Mouse (Mus musculus) small intestine, adult 2 months (tissue): ENCODE measurements around the gene Cdh15.

Source experiments
- CTCF ChIP-seq: fragments of 200-500 bp; IDR thresholded peaks from 2 replicates; pipeline ENCODE4 v1.5.1; 2012; ENCODE audit warnings: low read depth, mild to moderate bottlenecking, control low read depth, inconsistent platforms, low read length, moderate library complexity, mixed read lengths; ENCODE audit not compliant: insufficient replicate concordance, insufficient read length; ENCODE audit errors: extremely low read depth
- POLR2A ChIP-seq: fragments of 200-500 bp; IDR thresholded peaks from 2 replicates; pipeline ENCODE4 v1.6.1; 2012; ENCODE audit warnings: low read depth, mild to moderate bottlenecking, control low read depth, inconsistent platforms, low read length, moderate library complexity

GRCm38 (mm10) chr8:122824571-122824970 is 23.2 kb upstream of the Cdh15 start:
- TF ChIP-seq CTCF (no peak), POLR2A (no peak)
